Mouse (Mus musculus): ENCODE results near the gene Tldc2. TPM values are rescaled to one million over a fixed set of nuclear protein-coding genes. Genes with fewer than 3 reads are reported as not detected.

Gene Tldc2
- total and polyA plus RNA-seq, 3 experiments, result not detected

- Histone ChIP-seq H3K36me3 (replicated peaks in 1 of 2; ENCODE audit: control insufficient read depth in 1 of 2, insufficient read depth in 1 of 2, low read length in 1 of 2) (peaks cover 0 to 9% of the 10 kb centered on the region in 2 experiments), H3K27me3 (replicated peaks) (no peaks in the 10 kb centered on the region), H3K9me3 (replicated peaks; ENCODE audit: low read length) (no peaks in the 10 kb centered on the region), H3K9ac (ENCODE audit: insufficient read depth, low read depth) (no peak overlapping the region), H3K4me2 (ENCODE audit: insufficient read depth, low read depth, poor library complexity, severe bottlenecking) (no peak overlapping the region), H3K27ac (ENCODE audit: insufficient read depth, low read depth) (no peak overlapping the region), H3K4me3 (replicated peaks in 1 of 3; ENCODE audit: low read depth in 2 of 3, low read length in 2 of 3, poor library complexity in 1 of 3) (no peak overlapping the region), H3K79me2 (replicated peaks; ENCODE audit: control insufficient read depth, extremely low read depth, insufficient read depth, poor library complexity, severe bottlenecking) (no peaks in the 10 kb centered on the region), H3K4me1 (ENCODE audit: control insufficient read depth in 1 of 2, insufficient read depth in 2 of 2) (peaks cover 2 to 52% of the 10 kb centered on the region in 2 experiments; a peak in 3 of 4 replicates)
- TF ChIP-seq SIN3A (IDR thresholded peaks at IDR 0.05; ENCODE audit: low read length) (no peak), TBP (conservative IDR thresholded peaks at IDR 0.05; ENCODE audit: low read depth, low read length) (no peak), POLR2A (IDR thresholded peaks at IDR 0.05; ENCODE audit: low read depth, low read length) (no peak), TCF12 (IDR thresholded peaks at IDR 0.05; ENCODE audit: low read depth, low read length) (no peak), MAX (IDR thresholded peaks at IDR 0.05; ENCODE audit: low read length) (no peak), JUN (IDR thresholded peaks at IDR 0.05; ENCODE audit: insufficient read depth, low read depth, low read length) (no peak), HCFC1 (IDR thresholded peaks at IDR 0.05; ENCODE audit: low read depth, low read length) (no peak), E2F4 (IDR thresholded peaks at IDR 0.05; ENCODE audit: insufficient replicate concordance, low read depth, low read length) (no peak), POLR2AphosphoS2 (IDR thresholded peaks at IDR 0.05; ENCODE audit: low read depth, low read length) (no peak), JUND (conservative IDR thresholded peaks at IDR 0.05; ENCODE audit: low read depth, low read length) (no peak), ELF1 (IDR thresholded peaks at IDR 0.05; ENCODE audit: low read depth, low read length) (no peak)
- dilution Hi-C loops (cut with MboI; ENCODE audit: extremely low pct_ligation_motif_present, extremely low pct_unique_long_range_greater_than_20kb, low sequenced_read_pairs), result no loop called here
- no peak for DNase-seq (ENCODE audit: extremely low read depth)
- in situ Hi-C loops (cut with MboI; ENCODE audit: low pct_ligation_motif_present, low pct_unique_long_range_greater_than_20kb, low sequenced_read_pairs), result no loop called here
These were observed 32.6 kb upstream of the Tldc2 start for GRCm38 (mm10) chr2:157054297-157054696.

GRCm38 (mm10) chr2:157054816-157055215, 32.0 kb upstream of the Tldc2 start:
- H3K36me3 ChIP-seq (replicated peaks in 1 of 2; ENCODE audit: control insufficient read depth in 1 of 2, insufficient read depth in 1 of 2, low read length in 1 of 2), result peaks cover 0 to 7% of the 10 kb centered on the region in 2 experiments
- in situ Hi-C loops (cut with MboI; ENCODE audit: low pct_ligation_motif_present, low pct_unique_long_range_greater_than_20kb, low sequenced_read_pairs), result no loop called here
- no peak for TF ChIP-seq TBP (conservative IDR thresholded peaks at IDR 0.05; ENCODE audit: low read depth, low read length)
- H3K4me3 ChIP-seq (replicated peaks in 1 of 3; ENCODE audit: low read depth in 2 of 3, low read length in 2 of 3, poor library complexity in 1 of 3), result no peak overlapping the region
- H3K9me3 ChIP-seq (replicated peaks; ENCODE audit: low read length), result no peaks in the 10 kb centered on the region
- no peak overlapping the region for H3K9ac ChIP-seq (ENCODE audit: insufficient read depth, low read depth)
- DNase-seq (ENCODE audit: extremely low read depth), result no peak
- no peak overlapping the region for H3K27ac ChIP-seq (ENCODE audit: insufficient read depth, low read depth)
- dilution Hi-C loops (cut with MboI; ENCODE audit: extremely low pct_ligation_motif_present, extremely low pct_unique_long_range_greater_than_20kb, low sequenced_read_pairs), result no loop called here
- H3K4me2 ChIP-seq (ENCODE audit: insufficient read depth, low read depth, poor library complexity, severe bottlenecking), result no peak overlapping the region
- H3K27me3 ChIP-seq (replicated peaks), result no peaks in the 10 kb centered on the region
- no peaks in the 10 kb centered on the region for H3K79me2 ChIP-seq (replicated peaks; ENCODE audit: control insufficient read depth, extremely low read depth, insufficient read depth, poor library complexity, severe bottlenecking)
- peaks cover under 1 to 52% of the 10 kb centered on the region in 2 experiments; a peak in 2 of 4 replicates for H3K4me1 ChIP-seq (ENCODE audit: control insufficient read depth in 1 of 2, insufficient read depth in 2 of 2)

- Histone ChIP-seq H3K9me3 (replicated peaks; ENCODE audit: low read length) (no peaks in the 10 kb centered on the region), H3K27ac (ENCODE audit: insufficient read depth, low read depth) (no peak overlapping the region), H3K4me3 (replicated peaks in 1 of 3; ENCODE audit: low read depth in 2 of 3, low read length in 2 of 3, poor library complexity in 1 of 3) (no peak overlapping the region), H3K4me1 (ENCODE audit: control insufficient read depth in 1 of 2, insufficient read depth in 2 of 2) (peaks cover 0 to 55% of the 10 kb centered on the region in 2 experiments; a peak in 2 of 4 replicates), H3K9ac (ENCODE audit: insufficient read depth, low read depth) (no peak overlapping the region), H3K79me2 (replicated peaks; ENCODE audit: control insufficient read depth, extremely low read depth, insufficient read depth, poor library complexity, severe bottlenecking) (no peaks in the 10 kb centered on the region), H3K36me3 (replicated peaks in 1 of 2; ENCODE audit: control insufficient read depth in 1 of 2, insufficient read depth in 1 of 2, low read length in 1 of 2) (peaks cover 0 to 5% of the 10 kb centered on the region in 2 experiments), H3K27me3 (replicated peaks) (no peaks in the 10 kb centered on the region), H3K4me2 (ENCODE audit: insufficient read depth, low read depth, poor library complexity, severe bottlenecking) (no peak overlapping the region)
- dilution Hi-C loops (cut with MboI; ENCODE audit: extremely low pct_ligation_motif_present, extremely low pct_unique_long_range_greater_than_20kb, low sequenced_read_pairs) (no loop called here), in situ Hi-C loops (cut with MboI; ENCODE audit: low pct_ligation_motif_present, low pct_unique_long_range_greater_than_20kb, low sequenced_read_pairs) (no loop called here)
- no peak for DNase-seq (ENCODE audit: extremely low read depth)
- TF ChIP-seq MAFK (IDR thresholded peaks at IDR 0.05; ENCODE audit: insufficient replicate concordance, low read length), result no peak
- TF ChIP-seq TCF12 (IDR thresholded peaks at IDR 0.05; ENCODE audit: low read depth, low read length), result no peak
- no peak for TF ChIP-seq MYC (IDR thresholded peaks at IDR 0.05; ENCODE audit: low read depth, low read length)
- TF ChIP-seq CHD1 (IDR thresholded peaks at IDR 0.05; ENCODE audit: low read depth, low read length), result no peak
- no peak for TF ChIP-seq NRF1 (IDR thresholded peaks at IDR 0.05; ENCODE audit: low read depth, low read length)
- no peak for TF ChIP-seq IRF4 (IDR thresholded peaks at IDR 0.05; ENCODE audit: low read depth, low read length)
- no peak for TF ChIP-seq GABPA (IDR thresholded peaks at IDR 0.05; ENCODE audit: insufficient replicate concordance, low read depth, low read length)
- no peak for TF ChIP-seq MAX (IDR thresholded peaks at IDR 0.05; ENCODE audit: low read length)
- TF ChIP-seq POLR2AphosphoS2 (IDR thresholded peaks at IDR 0.05; ENCODE audit: low read depth, low read length), result no peak
- no peak for TF ChIP-seq CHD2 (IDR thresholded peaks at IDR 0.05; ENCODE audit: low read length)
- no peak for TF ChIP-seq E2F4 (IDR thresholded peaks at IDR 0.05; ENCODE audit: insufficient replicate concordance, low read depth, low read length)
- TF ChIP-seq RAD21 (IDR thresholded peaks at IDR 0.05; ENCODE audit: low read depth, low read length), result no peak
- TF ChIP-seq HCFC1 (IDR thresholded peaks at IDR 0.05; ENCODE audit: low read depth, low read length), result no peak
- TF ChIP-seq ETS1 (conservative IDR thresholded peaks at IDR 0.05; ENCODE audit: low read depth, low read length), result no peak
- no peak for TF ChIP-seq MAZ (IDR thresholded peaks at IDR 0.05; ENCODE audit: low read depth, low read length)
- no peak for TF ChIP-seq POLR2A (IDR thresholded peaks at IDR 0.05; ENCODE audit: low read depth, low read length)
- no peak for TF ChIP-seq SMC3 (IDR thresholded peaks at IDR 0.05; ENCODE audit: low read depth, low read length)
- TF ChIP-seq EP300 (IDR thresholded peaks at IDR 0.05; ENCODE audit: low read length), result no peak
- TF ChIP-seq ZMIZ1 (IDR thresholded peaks at IDR 0.05; ENCODE audit: low read depth, low read length), result no peak
- TF ChIP-seq ZKSCAN1 (IDR thresholded peaks at IDR 0.05; ENCODE audit: borderline replicate concordance, low read depth, low read length), result no peak
These were observed 31.1 kb upstream of the Tldc2 start for GRCm38 (mm10) chr2:157055721-157056120.

Measured in CH12.LX (cell line).